Mouse (Mus musculus) cortical plate, adult 2 months (tissue): ENCODE results near the gene Cx3cl1.

Source experiments
- CTCF ChIP-seq: fragments of 200-500 bp; IDR thresholded peaks from 2 replicates; pipeline ENCODE4 v1.5.1; 2011; ENCODE audit warnings: mild to moderate bottlenecking, control low read depth, low read length; ENCODE audit not compliant: insufficient read depth; ENCODE audit errors: extremely low read depth
- POLR2A ChIP-seq: fragments of 200-500 bp; IDR thresholded peaks from 2 replicates; pipeline ENCODE4 v1.6.1; 2011; ENCODE audit warnings: mild to moderate bottlenecking, low read length, control low read depth; ENCODE audit not compliant: insufficient read depth; ENCODE audit errors: extremely low read depth

GRCm38 (mm10) chr8:94783890-94784289 lies 12.1 kb downstream of the Cx3cl1 start:
- TF ChIP-seq CTCF (no peak), POLR2A (no peak)
